Mouse (Mus musculus): ENCODE results near the gene Clic5.

GRCm38 (mm10) chr17:44301224-44301811 is 112.9 kb downstream of the Clic5 start:
- TF ChIP-seq GATA1 (IDR thresholded peaks at IDR 0.05; ENCODE audit: low read length) = no peak
- TF ChIP-seq TAL1 (IDR thresholded peaks at IDR 0.05; ENCODE audit: low read length) = no peak

Measured in erythroblast, embryonic 14.5 days (primary cell).